Mouse (Mus musculus): ENCODE data around the gene Olfr710. TPM values are rescaled to one million over a fixed set of nuclear protein-coding genes. Genes with fewer than 3 reads are reported as not detected.
"Not testable (repeated sequence)": the region's sequence is repeated elsewhere in the genome, so short reads cannot be mapped to it uniquely, and the experiment has no call there.

The Olfr710 gene
- polyA plus RNA-seq (2012; rRNA removed), result not detected in 2 replicates

- DNase-seq (ENCODE audit: low spot score), result no peak
Measured at GRCm38 (mm10) chr7:106948212-106948611, at the start of gene Olfr710. Olfr710 (minus strand) TSS chr7:106948312.

- no peak for DNase-seq (ENCODE audit: low spot score)
Measured at GRCm38 (mm10) chr7:106985236-106985635, 37.1 kb upstream of the Olfr710 start.

GRCm38 (mm10) chr7:106975353-106975752, 27.2 kb upstream of the Olfr710 start, which contains the start of gene Olfr711:
Olfr711 (minus strand) TSS chr7:106975453.
- no peak for DNase-seq (ENCODE audit: low spot score)

- not testable (repeated sequence) for DNase-seq (ENCODE audit: low spot score)
Measured at GRCm38 (mm10) chr7:106967503-106967902, 19.4 kb upstream of the Olfr710 start.

- no peak for DNase-seq (ENCODE audit: low spot score)
Measured at GRCm38 (mm10) chr7:106963837-106964236, 15.7 kb upstream of the Olfr710 start, which contains the start of gene Olfr6. Olfr6 (minus strand) TSS chr7:106963937.

- DNase-seq (ENCODE audit: low spot score), result no peak
Measured at GRCm38 (mm10) chr7:106932119-106932518, 16.0 kb downstream of the Olfr710 start, which contains the start of gene Olfr709-ps1. Olfr709-ps1 (minus strand) TSS chr7:106932219.

- DNase-seq (ENCODE audit: low spot score), result not testable (repeated sequence)
Measured at GRCm38 (mm10) chr7:106920961-106921360, 27.2 kb downstream of the Olfr710 start.

GRCm38 (mm10) chr7:106907676-106908075, 40.4 kb downstream of the Olfr710 start, which contains the start of gene Olfr1532-ps1:
Olfr1532-ps1 (plus strand) TSS chr7:106908001.
- DNase-seq (ENCODE audit: low spot score), result no peak

GRCm38 (mm10) chr7:106901141-106901540, 47.0 kb downstream of the Olfr710 start, which contains the start of gene Olfr707:
Olfr707 (minus strand) TSS chr7:106901241.
- DNase-seq (ENCODE audit: low spot score), result not testable (repeated sequence)

Other genes with a start within 250 kb of the Olfr710 start
- not detected in 2 replicates for gene Olfr695, start 231.9 kb downstream of the Olfr710 start, polyA plus RNA-seq (2012; rRNA removed)
- not detected in 2 replicates for gene Olfr697, start 205.9 kb downstream of the Olfr710 start, polyA plus RNA-seq (2012; rRNA removed)
- gene Olfr698, start 192.9 kb downstream of the Olfr710 start, polyA plus RNA-seq (2012; rRNA removed), result not detected in 2 replicates
- not detected in 2 replicates for gene Olfr699, start 155.1 kb downstream of the Olfr710 start, polyA plus RNA-seq (2012; rRNA removed)
- gene Olfr700, start 139.5 kb downstream of the Olfr710 start, polyA plus RNA-seq (2012; rRNA removed), result not detected in 2 replicates
- gene Olfr701, start 134.2 kb downstream of the Olfr710 start, polyA plus RNA-seq (2012; rRNA removed), result not detected in 2 replicates
- gene Olfr702, start 114.4 kb downstream of the Olfr710 start, polyA plus RNA-seq (2012; rRNA removed), result not detected in 2 replicates
- gene Olfr703, start 105.0 kb downstream of the Olfr710 start, polyA plus RNA-seq (2012; rRNA removed), result not detected in 2 replicates
- not detected in 2 replicates for gene Olfr704, start 85.1 kb downstream of the Olfr710 start, polyA plus RNA-seq (2012; rRNA removed)
- gene Olfr705, start 71.4 kb downstream of the Olfr710 start, polyA plus RNA-seq (2012; rRNA removed), result not detected in 2 replicates
- not detected in 2 replicates for gene Olfr706, start 60.1 kb downstream of the Olfr710 start, polyA plus RNA-seq (2012; rRNA removed)
- gene Olfr707, start 47.1 kb downstream of the Olfr710 start, polyA plus RNA-seq (2012; rRNA removed), result not detected in 2 replicates
- not detected in 2 replicates for gene Olfr1532-ps1, start 40.3 kb downstream of the Olfr710 start, polyA plus RNA-seq (2012; rRNA removed)
- gene Olfr709-ps1, start 16.1 kb downstream of the Olfr710 start, polyA plus RNA-seq (2012; rRNA removed), result not detected in 2 replicates
- not detected in 2 replicates for gene Olfr6, start 15.6 kb upstream of the Olfr710 start, polyA plus RNA-seq (2012; rRNA removed)
- gene Olfr711, start 27.1 kb upstream of the Olfr710 start, polyA plus RNA-seq (2012; rRNA removed), result not detected in 2 replicates
- not detected in 2 replicates for gene Olfr2, start 57.8 kb upstream of the Olfr710 start, polyA plus RNA-seq (2012; rRNA removed)
- not detected in 2 replicates for gene Olfr713, start 82.9 kb upstream of the Olfr710 start, polyA plus RNA-seq (2012; rRNA removed)
- gene Olfr714, start 122.7 kb upstream of the Olfr710 start, polyA plus RNA-seq (2012; rRNA removed), result not detected in 2 replicates
- not detected in 2 replicates for gene Olfr17, start 144.9 kb upstream of the Olfr710 start, polyA plus RNA-seq (2012; rRNA removed)
- not detected in 2 replicates for gene Olfr715b, start 162.1 kb upstream of the Olfr710 start, polyA plus RNA-seq (2012; rRNA removed)
- not detected in 2 replicates for gene Olfr715, start 182.8 kb upstream of the Olfr710 start, polyA plus RNA-seq (2012; rRNA removed)
- not detected in 2 replicates for gene Olfr716, start 190.0 kb upstream of the Olfr710 start, polyA plus RNA-seq (2012; rRNA removed)
- gene Nlrp14, start 218.7 kb upstream of the Olfr710 start, polyA plus RNA-seq (2012; rRNA removed), result not detected in 2 replicates

Measured in urinary bladder, adult 2 months (tissue).